Mouse (Mus musculus) liver, embryonic 12.5 days (tissue): ENCODE measurements around the gene Icam5. TPM values are rescaled to one million over a fixed set of nuclear protein-coding genes. Genes with fewer than 3 reads are reported as not detected.
A peak's percentile ranks its signal among the peaks of the same experiment; 100 is the strongest.

Experiments
- ATAC-seq: fragments of 200-750 bp; cut with Nextera tagmentation; 2 replicates; pipeline ENCODE4 v1.8.0; 2017; ENCODE audit warnings: moderate number of reproducible peaks, mild to moderate bottlenecking, moderate library complexity
- H3K27ac ChIP-seq: fragments of 300-500 bp; sonication (generic); 2 replicates; pipeline ENCODE4 v1.5.1; 2016; ENCODE audit warnings: mild to moderate bottlenecking
- H3K27me3 ChIP-seq: fragments of 300-500 bp; sonication (generic); replicated peaks from 2 replicates; pipeline ENCODE4 v1.6.1; 2016; ENCODE audit warnings: mild to moderate bottlenecking, moderate library complexity
- H3K36me3 ChIP-seq: fragments of 300-500 bp; sonication (generic); 2 replicates; pipeline ENCODE4 v1.6.1; 2016; ENCODE audit warnings: mild to moderate bottlenecking, moderate library complexity
- H3K4me1 ChIP-seq: fragments of 300-500 bp; sonication (generic); 2 replicates; pipeline ENCODE4 v1.6.1; 2016
- H3K4me2 ChIP-seq: fragments of 300-500 bp; sonication (generic); 2 replicates; pipeline ENCODE4 v1.6.1; 2016; ENCODE audit warnings: mild to moderate bottlenecking, moderate library complexity
- H3K4me3 ChIP-seq: fragments of 300-500 bp; sonication (generic); 2 replicates; pipeline ENCODE4 v1.5.1; 2016; ENCODE audit warnings: mild to moderate bottlenecking, moderate library complexity
- H3K9ac ChIP-seq: fragments of 300-500 bp; sonication (generic); 2 replicates; pipeline ENCODE4 v1.6.1; 2016; ENCODE audit warnings: mild to moderate bottlenecking, moderate library complexity
- H3K9me3 ChIP-seq: fragments of 300-500 bp; sonication (generic); replicated peaks from 2 replicates; pipeline ENCODE4 v1.6.1; 2016; ENCODE audit warnings: mild to moderate bottlenecking, moderate library complexity
- WGBS: fragments of 180-500 bp; shearing (Covaris S2); methylation state at CpG from one replicate; pipeline ENCODE4 v1.1.7; 2016; ENCODE audit not compliant: insufficient replicate concordance; 5-methylcytosine and 5-hydroxymethylcytosine counted together
- polyA plus RNA-seq: library from polyadenylated mRNA; unstranded; fragments of >200 nt; fragmentation: Nextera tagmentation; extraction: Ambion mirVana; gene quantifications from 2 replicates; pipeline ENCODE4 v1.2.1, GENCODE M21; 2016

The Icam5 gene
- polyA plus RNA-seq, 1 experiment from 2014 or later = 0.42 TPM

- H3K9me3 ChIP-seq = no peaks in the 10 kb centered on the region
- peak within 1 kb of the TSS; percentile 50 for H3K27ac ChIP-seq
- H3K36me3 ChIP-seq = peaks cover 10% of the 10 kb centered on the region; the same call in 1 of the 2 replicates
- WGBS = under 1% methylated on average over 30 of the region's 30 CpGs
- H3K4me2 ChIP-seq = peak within 1 kb of the TSS; percentile 75
- peak; percentile 66 for ATAC-seq
- peak within 1 kb of the TSS; percentile 51 for H3K4me3 ChIP-seq
- H3K4me1 ChIP-seq = peaks cover 55% of the 10 kb centered on the region
- peak within 1 kb of the TSS; percentile 44 for H3K9ac ChIP-seq
- H3K27me3 ChIP-seq = peaks cover 51% of the 10 kb centered on the region
Measured at GRCm38 (mm10) chr9:21015571-21016130, 16.2 kb upstream of the Icam5 start, which contains the start of gene Icam1. TSS of gene Icam1 (plus strand) at chr9:21015985.

- peak overlapping the region; percentile 75 for H3K4me2 ChIP-seq
- WGBS = 6% methylated on average over 17 of the region's 17 CpGs
- peak overlapping the region; percentile 51 for H3K4me3 ChIP-seq
- H3K9me3 ChIP-seq = no peaks in the 10 kb centered on the region
- H3K4me1 ChIP-seq = peaks cover 51% of the 10 kb centered on the region
- ATAC-seq = 0 out of 2 replicates have a peak, but pooled peaks have one; percentile 8
- H3K9ac ChIP-seq = peak overlapping the region; percentile 44
- 0 out of 2 replicates have a peak overlapping the region, but pooled peaks have one; percentile 1 for H3K27ac ChIP-seq
- peaks cover 10% of the 10 kb centered on the region; the same call in 1 of the 2 replicates for H3K36me3 ChIP-seq
- peaks cover 51% of the 10 kb centered on the region for H3K27me3 ChIP-seq
Measured at GRCm38 (mm10) chr9:21016331-21017176, 15.3 kb upstream of the Icam5 start.

- Histone ChIP-seq H3K4me1 (peaks cover 45% of the 10 kb centered on the region), H3K9ac (peak overlapping the region; percentile 23; the same call in 1 of the 2 replicates), H3K36me3 (peaks cover 10% of the 10 kb centered on the region; the same call in 1 of the 2 replicates), H3K9me3 (no peaks in the 10 kb centered on the region), H3K27me3 (peaks cover 51% of the 10 kb centered on the region), H3K27ac (no peak overlapping the region), H3K4me3 (peak overlapping the region; percentile 51), H3K4me2 (peak overlapping the region; percentile 75)
- WGBS = 22% methylated on average over 4 of the region's 4 CpGs
- ATAC-seq = no peak
Measured at GRCm38 (mm10) chr9:21017177-21017575, 14.7 kb upstream of the Icam5 start.

DNA sequence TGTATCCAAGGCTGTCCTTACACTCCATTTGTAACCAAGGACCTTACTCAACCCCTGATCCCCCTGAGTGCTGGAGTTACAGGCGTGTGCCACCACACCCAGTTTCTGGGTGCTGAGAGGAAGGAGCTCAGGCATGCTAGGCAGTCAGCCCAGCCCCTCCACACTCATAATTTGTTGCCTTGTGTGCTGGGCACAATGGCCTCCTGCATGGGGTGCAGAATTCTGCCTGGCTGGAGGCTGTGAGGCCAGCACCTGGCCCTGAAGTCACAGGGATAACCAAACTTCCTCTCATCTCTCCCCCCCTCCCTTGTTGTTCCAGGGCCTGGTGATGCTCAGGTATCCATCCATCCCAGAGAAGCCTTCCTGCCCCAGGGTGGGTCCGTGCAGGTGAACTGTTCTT, 13.3 kb upstream of the Icam5 start:
- H3K4me3 ChIP-seq = no peak overlapping the region
- 54% methylated on average over 2 of the region's 2 CpGs for WGBS
- H3K4me1 ChIP-seq = peaks cover 41% of the 10 kb centered on the region
- no peak for ATAC-seq
- no peak overlapping the region for H3K4me2 ChIP-seq
- H3K27me3 ChIP-seq = peaks cover 51% of the 10 kb centered on the region
- peaks cover 10% of the 10 kb centered on the region; the same call in 1 of the 2 replicates for H3K36me3 ChIP-seq
- H3K27ac ChIP-seq = no peak overlapping the region
- H3K9me3 ChIP-seq = no peaks in the 10 kb centered on the region
- H3K9ac ChIP-seq = no peak overlapping the region

- H3K9ac ChIP-seq = no peak overlapping the region
- peaks cover 19% of the 10 kb centered on the region; the same call in 1 of the 2 replicates for H3K36me3 ChIP-seq
- peaks cover 29% of the 10 kb centered on the region for H3K4me1 ChIP-seq
- no peak for ATAC-seq
- no peak overlapping the region for H3K4me2 ChIP-seq
- H3K4me3 ChIP-seq = no peak overlapping the region
- 72% methylated on average over 3 of the region's 3 CpGs for WGBS
- H3K9me3 ChIP-seq = no peaks in the 10 kb centered on the region
- peaks cover 28% of the 10 kb centered on the region for H3K27me3 ChIP-seq
- H3K27ac ChIP-seq = no peak overlapping the region
Measured at GRCm38 (mm10) chr9:21021363-21021762, 10.5 kb upstream of the Icam5 start.

DNA sequence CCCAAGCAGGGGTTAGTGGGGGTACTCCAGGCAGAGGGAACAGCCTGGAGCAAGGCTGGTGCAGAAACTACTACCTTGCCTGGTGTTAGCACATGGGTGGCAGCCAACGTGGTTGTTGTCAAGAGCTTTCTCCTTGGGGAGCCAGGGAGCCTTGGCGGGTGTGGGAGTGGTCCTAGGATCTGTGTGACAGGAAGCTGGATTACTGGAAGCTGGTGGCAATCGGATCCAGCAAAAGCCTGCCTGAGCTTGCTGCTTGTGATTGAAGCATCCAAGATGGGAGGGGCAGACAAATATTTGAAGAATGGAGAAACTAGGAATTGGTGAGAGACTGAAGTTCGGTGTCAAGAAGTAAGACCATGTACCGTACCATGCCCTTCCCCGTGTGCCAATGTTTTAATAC, 9.6 kb upstream of the Icam5 start:
- Histone ChIP-seq H3K4me1 (peaks cover 29% of the 10 kb centered on the region), H3K9ac (no peak overlapping the region), H3K4me2 (no peak overlapping the region), H3K9me3 (no peaks in the 10 kb centered on the region), H3K27ac (no peak overlapping the region; the same call in 1 of the 2 replicates), H3K27me3 (peaks cover 18% of the 10 kb centered on the region), H3K4me3 (no peak overlapping the region), H3K36me3 (peaks cover 26% of the 10 kb centered on the region)
- ATAC-seq = no peak
- WGBS = 71% methylated on average over 6 of the region's 6 CpGs

DNA sequence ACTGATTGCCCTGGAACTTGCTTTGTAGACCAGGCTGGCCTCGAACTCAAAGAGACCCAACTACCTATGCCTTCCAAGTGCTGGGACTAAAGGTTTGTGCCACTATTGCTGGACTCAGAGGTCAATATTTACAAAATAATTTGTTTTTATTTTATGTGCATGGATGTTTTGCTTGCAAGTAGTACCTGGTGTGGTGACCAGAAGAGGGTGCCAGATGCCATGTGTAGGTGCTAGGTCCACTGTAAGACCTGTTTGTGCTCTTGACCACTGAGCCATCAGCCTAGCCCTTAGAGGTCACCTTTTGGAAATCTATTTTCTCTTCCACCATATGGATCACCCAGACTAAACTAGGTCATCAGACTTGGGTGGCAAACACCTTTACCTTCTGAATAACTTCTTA, 9.1 kb upstream of the Icam5 start:
- WGBS = 71% methylated on average over 1 of the region's 1 CpGs

GRCm38 (mm10) chr9:21025258-21025810, 6.5 kb upstream of the Icam5 start:
- H3K27ac ChIP-seq = peak overlapping the region; percentile 45; the same call in 1 of the 2 replicates
- H3K4me2 ChIP-seq = no peak overlapping the region
- 0 out of 2 replicates have a peak, but pooled peaks cover 3% of the 10 kb centered on the region for H3K27me3 ChIP-seq
- WGBS = 79% methylated on average over 19 of the region's 19 CpGs
- H3K9me3 ChIP-seq = no peaks in the 10 kb centered on the region
- peaks cover 47% of the 10 kb centered on the region for H3K4me1 ChIP-seq
- no peak overlapping the region for H3K4me3 ChIP-seq
- no peak for ATAC-seq
- no peak overlapping the region for H3K9ac ChIP-seq
- H3K36me3 ChIP-seq = peaks cover 25% of the 10 kb centered on the region

More for the DNA sequence above, 9.1 kb upstream of the Icam5 start:
- Histone ChIP-seq H3K27ac (no peak overlapping the region), H3K4me1 (peaks cover 29% of the 10 kb centered on the region), H3K36me3 (peaks cover 29% of the 10 kb centered on the region), H3K27me3 (peaks cover 14% of the 10 kb centered on the region; the same call in 1 of the 2 replicates), H3K9me3 (no peaks in the 10 kb centered on the region), H3K9ac (no peak overlapping the region), H3K4me2 (no peak overlapping the region), H3K4me3 (no peak overlapping the region)
- no peak for ATAC-seq

DNA sequence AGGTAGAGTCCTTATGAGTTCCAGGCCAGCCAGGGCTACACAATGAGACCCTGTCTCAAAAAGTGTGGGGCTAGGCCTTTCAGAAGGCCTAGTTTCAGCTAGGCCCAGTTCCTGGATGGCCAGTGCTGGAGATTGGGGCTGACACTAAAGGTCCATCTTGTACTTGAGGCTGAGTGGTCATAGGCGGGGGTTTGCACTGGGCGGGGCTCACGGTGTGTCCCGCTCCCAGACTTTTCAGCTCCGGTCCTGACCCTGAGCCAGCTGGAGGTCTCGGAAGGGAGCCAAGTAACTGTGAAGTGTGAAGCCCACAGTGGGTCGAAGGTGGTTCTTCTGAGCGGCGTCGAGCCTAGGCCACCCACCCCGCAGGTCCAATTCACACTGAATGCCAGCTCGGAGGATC, 5.0 kb upstream of the Icam5 start:
- Histone ChIP-seq H3K4me3 (no peak overlapping the region), H3K9ac (no peak overlapping the region), H3K4me2 (no peak overlapping the region), H3K27me3 (peaks cover 7% of the 10 kb centered on the region), H3K27ac (peak overlapping the region; percentile 99), H3K9me3 (no peaks in the 10 kb centered on the region), H3K36me3 (peaks cover 25% of the 10 kb centered on the region), H3K4me1 (peaks cover 58% of the 10 kb centered on the region)
- ATAC-seq = no peak
- WGBS = 82% methylated on average over 12 of the region's 12 CpGs

- H3K27me3 ChIP-seq = peaks cover 17% of the 10 kb centered on the region
- H3K27ac ChIP-seq = peak overlapping the region; percentile 99
Measured at GRCm38 (mm10) chr9:21027774-21028290, 4.0 kb upstream of the Icam5 start.

GRCm38 (mm10) chr9:21028560-21029110, 3.2 kb upstream of the Icam5 start:
- H3K4me1 ChIP-seq = peaks cover 76% of the 10 kb centered on the region
- H3K9ac ChIP-seq = peak overlapping the region; percentile 86
- peak overlapping the region; percentile 74 for H3K4me3 ChIP-seq
- peak overlapping the region; percentile 99 for H3K4me2 ChIP-seq
- H3K9me3 ChIP-seq = no peaks in the 10 kb centered on the region
- 50% methylated on average over 6 of the region's 6 CpGs for WGBS
- peaks cover 25% of the 10 kb centered on the region for H3K27me3 ChIP-seq
- no peak for ATAC-seq
- H3K36me3 ChIP-seq = peaks cover 25% of the 10 kb centered on the region
- H3K27ac ChIP-seq = peak overlapping the region; percentile 99

More at GRCm38 (mm10) chr9:21027774-21028290, 4.0 kb upstream of the Icam5 start:
- Histone ChIP-seq H3K9me3 (no peaks in the 10 kb centered on the region), H3K4me1 (peaks cover 68% of the 10 kb centered on the region), H3K36me3 (peaks cover 25% of the 10 kb centered on the region), H3K4me2 (no peak overlapping the region; the same call in 1 of the 2 replicates), H3K9ac (peak overlapping the region; percentile 86; the same call in 1 of the 2 replicates), H3K4me3 (no peak overlapping the region)
- 67% methylated on average over 8 of the region's 8 CpGs for WGBS
- ATAC-seq = no peak
